Mouse (Mus musculus) brain, embryonic 18.5 days (tissue): ENCODE results near the gene Hist1h4a.
"Not testable (repeated sequence)": the region's sequence is repeated elsewhere in the genome, so short reads cannot be mapped to it uniquely, and the experiment has no call there.

ENCODE experiments used
- DNase-seq: peaks from one replicate; pipeline ENCODE4 v3.0.0-alpha.2; 2012; ENCODE audit warnings: low read depth, low spot score

Hist1h4a gene

DNA sequence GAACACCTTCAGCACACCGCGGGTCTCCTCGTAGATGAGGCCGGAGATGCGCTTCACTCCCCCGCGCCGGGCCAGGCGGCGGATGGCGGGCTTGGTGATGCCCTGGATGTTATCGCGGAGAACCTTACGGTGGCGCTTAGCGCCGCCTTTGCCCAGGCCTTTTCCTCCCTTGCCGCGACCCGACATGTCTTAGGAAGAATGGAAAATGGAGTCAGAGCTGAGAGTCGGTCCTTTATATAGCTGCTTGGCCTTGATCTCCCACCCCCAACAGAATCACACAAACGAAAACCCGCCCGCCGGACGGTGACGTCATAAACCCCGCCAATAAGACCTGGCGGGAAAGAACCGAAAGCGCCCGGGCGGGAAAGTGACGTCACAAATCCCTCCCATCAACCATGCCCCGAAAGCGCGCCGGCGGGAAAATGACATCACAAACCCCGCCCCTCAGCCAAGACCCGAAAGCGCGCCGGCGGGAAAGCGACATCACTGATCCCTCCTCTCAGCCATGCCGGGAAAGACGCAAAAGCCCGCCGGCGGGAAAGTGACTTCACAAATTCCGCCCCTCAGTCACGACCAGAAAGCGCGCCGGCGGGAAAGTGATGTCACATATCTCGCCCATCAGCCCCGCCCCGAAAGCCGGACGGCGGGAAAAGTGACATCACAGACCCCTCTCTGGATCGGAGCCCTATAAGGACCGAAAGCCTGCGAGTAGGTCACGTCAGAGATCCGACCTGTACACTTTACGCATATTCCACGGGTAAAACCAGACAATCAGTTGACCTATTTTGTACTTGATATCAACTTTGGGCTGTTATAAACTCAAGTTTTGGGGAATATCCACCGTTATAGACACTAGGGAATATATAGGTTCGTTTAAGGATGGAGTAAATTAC is at the start of gene Hist1h4a:
Hist1h4a (minus strand) TSS at position 259 of the 893 bp plus-strand sequence.
- DNase-seq = peak; percentile 97

DNA sequence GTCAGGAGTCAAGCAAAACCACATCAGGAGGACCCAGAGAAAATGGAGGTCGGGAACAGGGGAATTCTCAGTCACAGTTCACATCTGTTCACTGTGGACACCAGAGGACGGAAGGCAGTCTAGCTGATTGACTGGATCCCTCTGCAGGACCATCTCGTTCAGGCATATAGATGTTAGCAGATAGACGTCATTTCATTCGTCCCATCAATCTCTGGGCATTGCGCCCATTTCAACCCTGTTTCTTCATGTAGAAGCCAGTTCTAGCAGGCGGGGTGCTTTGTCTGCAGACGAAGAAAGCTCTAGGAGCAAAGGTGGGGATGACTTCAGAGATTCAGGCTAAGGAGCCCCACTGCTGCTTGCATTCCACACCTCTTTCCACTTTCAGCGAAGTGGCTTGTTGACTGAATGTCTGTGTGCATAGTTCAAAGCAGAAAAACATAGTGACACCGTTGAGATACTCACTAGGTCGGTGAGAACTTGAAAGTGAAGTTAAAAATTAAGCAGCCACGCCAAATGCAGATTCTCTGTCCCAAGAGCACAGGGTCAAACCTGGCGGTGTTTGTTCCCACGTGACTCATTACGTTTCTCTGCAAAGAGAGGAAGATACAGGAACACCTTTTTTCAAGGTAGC is 45.5 kb upstream of the Hist1h4a start, which contains the start of gene Slc17a2:
Slc17a2 (plus strand) TSS at position 572 of the 631 bp plus-strand sequence.
- no peak for DNase-seq

DNA sequence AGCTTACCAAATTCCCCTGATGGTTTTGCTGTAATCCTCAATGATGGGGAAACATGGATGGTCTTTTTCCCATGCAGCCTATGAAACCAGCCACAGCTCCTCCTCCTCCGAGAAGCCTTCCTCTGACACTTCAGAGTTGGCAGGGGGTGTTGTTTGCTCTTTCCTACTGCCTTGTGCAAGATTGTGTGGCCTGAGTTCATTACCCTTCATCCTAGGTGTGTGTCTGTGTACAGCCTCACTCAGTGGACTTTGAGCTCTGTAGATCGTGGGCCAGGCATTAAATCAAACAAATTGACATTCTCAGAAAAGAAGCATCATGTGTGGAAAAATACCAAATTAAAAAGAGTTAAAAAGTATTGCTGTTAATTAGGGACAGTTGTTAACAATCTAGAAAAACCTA is 43.5 kb upstream of the Hist1h4a start:
- no peak for DNase-seq

DNA sequence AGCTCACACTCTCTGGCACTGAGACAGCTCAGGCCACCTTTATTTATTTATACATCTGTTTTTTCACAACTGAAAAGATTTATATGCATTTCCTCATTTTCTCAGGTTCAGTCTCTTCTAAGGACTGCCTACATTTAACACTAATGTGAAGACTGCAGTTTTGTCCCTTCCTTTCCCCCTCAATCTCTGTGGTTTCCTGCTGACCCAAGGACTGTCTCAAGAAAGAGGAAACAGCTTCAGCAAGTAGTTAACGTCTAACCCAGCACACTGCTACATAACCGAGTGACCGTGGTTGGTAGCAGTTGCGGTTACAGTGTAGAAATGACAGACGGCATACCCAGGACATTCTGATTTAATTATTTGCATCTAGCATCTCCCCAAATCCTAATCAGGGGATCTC is 38.4 kb upstream of the Hist1h4a start:
- no peak for DNase-seq

DNA sequence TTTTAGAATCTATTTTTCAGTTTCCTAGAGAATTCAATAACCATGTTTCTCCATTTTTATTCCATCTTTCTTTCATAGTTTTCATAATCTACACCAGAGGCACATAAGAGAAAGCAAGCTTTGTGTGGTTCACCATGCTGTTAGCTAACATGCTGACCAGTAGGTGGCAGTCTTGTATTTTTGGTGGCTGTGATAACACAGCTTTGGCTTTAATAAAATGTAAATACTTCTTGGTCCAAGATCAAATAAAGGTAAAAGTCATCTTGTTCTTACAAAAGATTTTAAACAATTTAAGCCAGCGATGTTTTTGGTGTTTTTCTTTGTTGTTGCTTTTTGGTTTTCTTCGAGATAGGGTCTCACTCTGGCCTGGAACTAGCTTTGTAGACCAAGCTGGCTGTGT is 31.5 kb upstream of the Hist1h4a start:
- DNase-seq = peak; percentile 54

DNA sequence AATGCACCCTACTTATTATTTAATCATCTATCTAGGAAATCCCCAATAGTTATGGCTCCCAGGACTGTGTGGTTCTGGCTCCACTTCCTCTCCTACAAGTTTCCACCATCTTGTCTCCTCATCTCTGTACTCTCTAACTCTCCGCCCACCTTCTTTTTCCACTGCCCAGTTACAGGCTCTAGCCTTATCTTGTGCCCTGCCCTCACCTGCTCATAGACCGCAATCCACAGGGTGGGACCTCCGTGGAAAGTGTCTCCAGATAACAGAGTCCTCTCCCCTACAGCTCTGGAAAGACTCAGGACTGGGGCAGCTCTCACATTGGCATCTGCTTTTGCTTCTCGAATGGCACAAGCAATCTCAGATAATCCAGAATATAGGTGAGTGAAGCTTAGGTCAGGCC is 18.0 kb upstream of the Hist1h4a start:
- DNase-seq = no peak

DNA sequence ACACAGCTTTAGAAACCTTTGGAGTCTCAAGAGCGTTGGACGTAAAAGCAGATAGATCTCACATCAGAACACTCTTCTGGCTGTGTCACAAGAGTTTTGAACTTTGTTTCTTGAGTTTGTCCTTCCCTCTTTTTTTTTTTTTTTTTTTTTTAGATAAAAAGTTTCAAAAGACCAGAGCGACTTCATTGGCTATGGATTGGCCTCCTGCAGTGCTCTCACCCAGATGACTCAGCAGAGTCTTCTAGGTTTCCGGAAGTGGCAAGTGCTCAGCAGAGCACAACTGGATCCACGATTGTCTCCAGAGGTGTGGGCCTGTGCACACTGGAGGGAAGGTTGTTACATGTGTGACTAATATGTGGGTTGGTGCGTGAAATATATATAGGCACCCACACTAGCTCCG is 17.3 kb upstream of the Hist1h4a start:
- no peak for DNase-seq

DNA sequence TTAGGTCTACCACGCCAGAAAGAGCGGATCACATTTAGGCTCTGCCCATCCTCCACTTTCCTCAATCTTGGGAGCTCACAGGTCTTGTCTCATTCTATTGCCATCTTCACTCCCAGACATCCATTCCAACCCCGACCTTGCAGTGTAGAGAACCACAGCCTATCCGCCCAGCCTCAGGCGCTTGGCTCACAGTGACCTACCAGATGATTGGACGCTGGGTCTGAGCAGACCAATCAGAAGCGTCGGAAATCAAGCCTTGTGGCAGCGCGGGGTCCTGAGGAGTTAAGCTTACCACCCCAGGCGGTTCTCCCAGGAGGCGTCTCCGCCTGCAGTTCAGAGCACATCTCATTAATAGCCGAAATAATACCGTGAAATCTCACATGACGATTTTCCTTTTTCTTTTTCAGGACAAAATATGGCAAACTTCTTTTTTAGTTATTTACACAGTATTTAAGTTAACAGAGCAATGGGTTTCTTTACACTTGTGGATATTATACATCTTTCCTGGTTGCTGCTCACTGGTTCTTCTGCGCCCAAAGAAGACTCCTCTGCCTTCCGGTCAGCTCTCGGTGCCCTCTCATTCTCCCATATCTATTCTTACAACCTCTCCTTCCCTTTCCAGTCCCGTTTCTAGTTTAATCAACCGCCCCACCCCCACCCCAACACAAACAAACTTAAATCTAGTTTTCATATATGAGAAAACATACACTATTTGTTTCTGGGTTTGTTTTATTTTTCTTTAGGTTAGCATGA is 11.7 kb upstream of the Hist1h4a start:
- no peak for DNase-seq

DNA sequence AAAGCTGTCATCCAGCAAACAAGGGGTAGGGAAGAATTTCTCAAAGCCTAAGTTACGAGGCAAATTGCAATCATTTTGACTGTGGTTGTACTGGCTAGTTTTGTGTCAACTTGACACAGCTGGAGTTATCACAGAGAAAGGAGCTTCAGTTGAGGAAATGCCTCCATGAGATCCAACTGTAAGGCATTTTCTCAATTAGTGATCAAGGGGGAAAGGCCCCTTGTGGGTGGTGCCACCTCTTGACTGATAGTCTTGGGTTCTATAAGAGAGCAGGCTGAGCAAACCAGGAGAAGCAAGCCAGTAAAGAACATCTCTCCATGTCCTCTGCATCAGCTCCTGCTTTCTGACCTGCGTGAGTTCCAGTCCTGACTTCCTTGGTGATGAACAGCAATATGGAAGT is 8.6 kb upstream of the Hist1h4a start, which contains the start of gene Trim38:
Trim38 (plus strand) TSS at position 301 of the 400 bp plus-strand sequence.
- not testable (repeated sequence) for DNase-seq

DNA sequence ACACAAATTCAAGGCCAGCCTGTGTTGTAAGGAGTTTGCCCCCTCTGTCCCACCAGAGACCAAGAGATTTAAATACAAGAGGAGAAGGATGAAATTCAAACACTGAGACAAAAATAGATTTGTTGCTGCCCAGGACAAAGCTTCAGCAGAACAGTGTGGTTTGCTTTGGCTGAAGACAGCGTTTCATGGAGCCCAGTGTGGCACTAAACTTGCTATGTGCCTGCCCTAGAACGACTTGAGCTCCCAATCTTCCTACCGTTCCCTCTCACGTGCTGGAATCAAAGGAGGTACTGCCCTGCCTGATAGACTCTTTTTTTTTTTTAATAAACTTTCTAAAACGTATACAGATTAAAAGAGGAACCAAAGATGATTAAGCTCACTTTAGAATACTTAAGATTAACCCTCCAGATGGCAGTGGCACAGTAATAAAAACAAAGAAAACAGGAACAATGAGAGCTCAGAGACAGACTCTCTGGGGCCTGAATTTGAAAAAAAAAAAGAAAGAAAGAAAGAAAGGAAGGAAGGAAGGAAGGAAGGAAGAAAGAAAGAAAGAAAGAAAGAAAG is 7.9 kb upstream of the Hist1h4a start:
- DNase-seq = no peak

DNA sequence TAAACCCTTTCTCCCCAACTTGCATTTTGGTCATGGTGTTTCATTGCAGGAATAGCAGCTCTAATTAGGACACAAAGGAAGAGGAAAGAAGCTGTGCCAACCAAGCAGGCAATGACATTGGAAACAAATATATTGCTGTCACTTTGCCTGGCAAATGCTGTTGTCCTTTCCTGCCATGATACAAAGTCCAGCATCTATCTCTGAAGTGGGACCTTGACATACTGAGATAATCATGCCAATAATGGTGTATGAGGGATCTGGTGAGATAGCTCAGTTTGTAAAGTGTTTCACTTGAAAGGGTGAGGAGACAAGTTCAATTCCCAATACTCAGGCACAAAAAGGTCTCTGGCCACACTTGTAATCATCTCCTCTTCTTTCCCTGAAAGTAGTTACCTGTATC is 5.7 kb upstream of the Hist1h4a start:
- DNase-seq = no peak

DNA sequence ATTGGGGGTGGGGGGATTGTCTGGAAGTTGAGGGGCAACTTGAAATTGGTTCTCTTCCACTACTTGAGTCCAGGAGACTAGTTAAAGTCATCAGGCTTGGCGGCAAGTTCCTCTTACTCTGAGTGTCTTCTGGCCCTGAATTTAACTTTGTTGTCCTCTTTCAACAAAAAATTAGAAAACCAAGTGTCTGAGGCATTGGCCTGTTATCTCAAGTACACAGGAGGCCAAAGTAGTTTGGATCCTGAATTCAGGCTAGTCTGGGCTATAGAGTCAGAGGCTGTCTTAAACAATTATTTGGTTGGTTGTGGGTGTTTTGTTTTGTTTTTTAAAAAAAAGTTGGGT is 4.1 kb upstream of the Hist1h4a start:
- no peak for DNase-seq

DNA sequence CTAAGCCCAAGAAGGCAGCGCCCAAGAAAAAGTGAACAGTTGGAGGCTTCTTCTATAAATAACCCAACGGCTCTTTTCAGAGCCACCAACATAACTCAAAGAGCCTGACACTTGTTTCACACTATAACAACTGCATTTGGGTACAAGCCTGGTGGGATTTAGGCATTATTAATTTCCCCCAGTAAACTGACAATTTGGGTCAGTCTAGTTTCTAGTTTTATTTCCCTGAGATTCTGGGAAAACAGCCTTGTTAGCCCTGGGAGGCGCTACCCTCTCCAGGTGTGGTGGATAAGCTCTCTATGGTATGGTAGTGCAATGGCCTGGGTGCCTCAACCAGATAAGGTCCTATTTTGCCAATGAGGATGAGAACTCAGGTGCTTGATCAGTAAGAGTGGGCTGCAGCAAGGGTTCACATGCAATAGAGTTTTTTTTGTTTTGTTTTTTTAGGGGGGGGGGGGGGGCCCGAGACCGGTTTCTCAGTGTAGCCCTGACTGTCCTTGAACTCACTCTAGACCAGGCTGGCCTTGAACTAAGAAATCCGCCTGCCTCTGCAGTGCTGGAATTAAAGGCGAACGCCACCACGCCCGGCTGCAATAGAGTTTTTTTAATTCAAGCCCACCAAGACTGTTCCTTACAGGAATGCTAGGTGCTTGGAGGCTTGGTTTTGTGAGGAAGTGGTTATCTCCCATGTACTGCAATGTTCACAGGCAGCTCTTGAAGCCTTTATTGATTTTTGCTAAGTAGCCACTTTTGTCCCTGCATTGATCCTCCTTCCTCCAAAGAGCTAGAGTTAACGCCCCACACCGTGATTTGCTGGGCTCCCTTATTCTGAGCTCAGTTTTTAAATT is 3.5 kb upstream of the Hist1h4a start:
- no peak for DNase-seq

DNA sequence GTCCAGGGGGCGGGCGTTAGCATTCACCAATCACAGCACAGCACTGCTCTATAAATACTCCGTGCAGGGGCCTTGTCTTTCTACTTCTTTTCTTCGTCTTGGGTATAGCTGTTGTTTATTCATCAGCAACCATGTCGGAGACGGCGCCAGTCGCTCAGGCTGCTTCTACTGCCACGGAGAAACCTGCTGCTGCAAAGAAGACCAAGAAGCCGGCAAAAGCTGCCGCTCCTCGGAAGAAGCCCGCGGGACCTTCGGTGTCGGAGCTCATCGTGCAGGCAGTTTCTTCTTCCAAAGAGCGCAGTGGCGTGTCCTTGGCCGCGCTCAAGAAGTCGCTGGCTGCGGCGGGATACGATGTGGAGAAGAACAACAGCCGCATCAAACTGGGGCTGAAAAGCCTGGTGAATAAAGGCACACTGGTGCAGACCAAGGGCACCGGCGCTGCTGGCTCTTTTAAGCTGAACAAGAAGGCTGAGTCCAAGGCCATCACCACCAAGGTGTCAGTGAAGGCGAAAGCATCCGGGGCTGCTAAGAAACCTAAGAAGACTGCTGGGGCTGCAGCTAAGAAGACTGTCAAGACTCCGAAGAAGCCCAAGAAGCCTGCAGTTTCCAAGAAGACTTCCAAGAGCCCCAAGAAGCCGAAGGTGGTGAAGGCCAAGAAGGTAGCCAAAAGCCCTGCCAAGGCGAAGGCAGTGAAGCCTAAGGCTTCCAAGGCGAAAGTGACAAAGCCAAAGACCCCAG is 2.7 kb upstream of the Hist1h4a start, which contains the start of gene Hist1h1a:
Hist1h1a (plus strand) TSS at position 81 of the 738 bp plus-strand sequence.
- DNase-seq = peak; percentile 84

DNA sequence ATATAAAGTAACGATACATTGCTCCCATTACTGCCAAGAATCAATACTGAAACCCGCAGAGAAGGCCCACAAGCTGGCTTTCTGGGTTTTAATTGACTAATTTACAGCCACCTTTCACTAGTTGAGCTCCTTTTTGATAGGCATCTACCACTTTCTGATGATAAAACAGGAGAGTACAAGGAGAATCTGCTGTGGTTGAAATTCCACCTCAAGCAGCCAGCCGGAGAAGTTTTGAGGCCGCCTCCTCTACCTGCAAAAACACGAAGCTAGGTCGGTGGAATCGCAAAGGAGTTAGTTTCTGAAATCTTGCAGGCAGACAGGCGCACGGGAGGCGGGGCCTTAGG is 2.2 kb upstream of the Hist1h4a start:
- no peak for DNase-seq

DNA sequence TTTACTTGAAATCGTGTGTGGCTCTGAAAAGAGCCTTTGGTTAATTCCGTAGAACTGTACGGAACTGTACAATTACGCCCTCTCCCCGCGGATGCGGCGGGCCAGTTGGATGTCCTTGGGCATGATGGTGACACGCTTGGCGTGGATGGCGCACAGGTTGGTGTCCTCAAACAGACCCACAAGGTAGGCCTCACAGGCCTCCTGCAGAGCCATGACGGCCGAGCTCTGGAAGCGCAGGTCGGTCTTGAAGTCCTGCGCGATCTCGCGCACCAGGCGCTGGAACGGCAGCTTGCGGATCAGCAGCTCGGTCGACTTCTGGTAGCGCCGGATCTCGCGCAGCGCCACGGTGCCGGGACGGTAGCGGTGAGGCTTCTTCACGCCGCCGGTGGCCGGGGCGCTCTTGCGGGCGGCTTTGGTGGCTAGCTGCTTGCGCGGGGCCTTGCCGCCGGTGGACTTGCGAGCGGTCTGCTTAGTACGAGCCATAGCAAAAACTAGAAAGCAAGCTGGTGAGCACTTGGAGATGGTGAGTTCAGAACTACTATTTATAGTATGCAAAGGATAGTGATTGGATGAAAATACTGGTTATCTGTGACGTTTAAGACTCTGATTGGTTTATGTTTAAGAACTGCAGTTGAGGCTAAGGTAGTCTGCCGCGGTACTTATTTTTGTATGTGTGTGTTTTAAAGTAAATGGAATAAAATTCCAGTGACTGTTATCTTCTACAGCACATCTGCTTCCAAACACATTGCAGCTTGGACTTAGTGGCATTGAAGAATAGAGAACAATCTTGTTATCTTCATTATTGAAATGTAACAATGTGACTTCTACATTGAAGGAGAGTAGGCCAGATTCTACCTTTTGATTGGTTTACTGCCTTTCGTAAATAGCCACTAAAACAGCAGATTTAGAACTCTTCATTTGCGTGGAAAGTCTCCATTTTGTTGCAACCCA is 1.1 kb upstream of the Hist1h4a start, which contains the start of gene Hist1h3a:
Hist1h3a (minus strand) TSS at position 516 of the 951 bp plus-strand sequence.
- DNase-seq = not testable (repeated sequence)

DNA sequence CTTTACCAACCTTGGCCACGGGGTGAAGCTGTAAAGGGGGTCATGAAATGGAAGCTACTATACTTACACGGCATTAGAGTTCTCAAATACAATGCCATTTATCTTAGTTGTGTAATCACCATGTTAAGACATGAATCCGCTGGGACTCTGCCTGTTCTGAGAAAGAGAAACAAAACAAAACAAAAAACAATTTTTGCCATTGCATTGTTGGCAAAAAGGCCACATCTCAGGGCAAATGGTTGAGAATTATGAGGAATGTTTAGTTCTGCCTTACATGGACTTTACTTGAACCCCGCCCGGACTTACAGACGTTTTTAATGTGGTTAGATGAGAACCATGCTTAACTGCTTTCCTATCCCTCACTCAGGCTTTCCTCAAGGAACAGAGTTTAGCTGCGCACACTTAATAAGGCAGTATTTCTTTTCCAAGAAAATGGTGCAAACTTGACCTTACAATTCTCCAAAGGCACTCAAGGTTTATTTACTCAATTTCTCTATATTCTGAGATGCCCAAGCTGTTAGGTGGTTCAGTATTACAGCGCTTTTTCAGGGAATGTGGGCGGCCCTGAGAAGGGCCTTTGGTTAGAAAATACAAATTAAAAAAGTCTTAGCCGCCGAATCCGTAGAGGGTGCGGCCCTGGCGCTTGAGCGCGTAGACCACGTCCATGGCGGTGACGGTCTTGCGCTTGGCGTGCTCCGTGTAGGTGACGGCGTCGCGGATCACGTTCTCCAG is 624 bp downstream of the Hist1h4a start:
- DNase-seq = no peak

DNA sequence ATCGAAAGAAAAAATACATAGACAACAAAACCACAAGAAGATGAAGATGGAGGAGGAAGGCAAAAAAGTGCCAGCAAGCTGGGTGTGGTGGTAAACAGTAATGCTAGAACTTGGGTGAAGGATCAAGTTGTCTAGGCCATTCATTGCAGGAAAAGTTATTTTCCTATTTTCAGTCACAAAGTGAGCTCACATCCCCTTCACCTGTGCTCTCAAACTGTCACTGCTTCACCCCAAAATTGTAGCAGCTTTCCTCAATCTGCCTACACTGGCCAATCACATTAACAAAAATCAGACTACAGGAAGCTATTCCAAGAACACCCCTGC is 1.2 kb downstream of the Hist1h4a start:
- no peak for DNase-seq
